Mouse (Mus musculus): ENCODE measurements at regions not wholly inside any gene's neighbourhood (a gene's known extent, or its start where the extent isn't known, plus 50 kb on each side); places are given as distances from the start of the nearest gene placed in this dataset.

DNA sequence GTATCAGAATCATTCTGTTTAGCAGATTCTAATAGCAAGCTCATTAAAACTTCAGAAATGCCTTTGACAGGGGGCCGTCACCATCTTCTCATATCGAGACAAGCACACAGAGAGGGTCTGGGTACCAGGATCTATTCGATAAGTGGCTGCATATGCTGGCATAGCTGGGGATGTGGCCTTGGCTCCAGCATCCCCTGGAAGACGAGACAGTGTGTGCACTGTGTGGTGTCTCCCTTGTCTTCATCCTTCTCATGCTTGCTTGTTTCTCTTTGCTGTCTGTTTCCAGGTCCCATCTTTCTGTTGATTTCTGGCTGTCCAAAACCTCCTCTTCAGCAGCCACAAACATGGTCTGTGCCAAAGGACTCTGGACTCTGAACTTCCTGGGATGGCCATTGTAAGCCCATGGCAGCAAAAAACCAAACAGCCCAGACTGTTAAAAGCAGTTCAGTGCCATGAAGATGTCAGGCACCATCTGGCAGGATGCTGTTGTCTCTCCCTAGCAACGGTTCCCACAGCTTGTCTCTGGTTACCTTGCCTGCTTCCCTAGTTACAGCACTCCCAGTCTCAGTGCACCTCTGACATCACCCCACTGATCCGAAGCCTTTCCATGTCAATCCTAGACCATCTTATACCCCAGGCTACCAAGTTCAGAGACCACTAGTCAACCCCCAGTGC is 56.5 kb downstream of the Kctd12 start:
- ATAC-seq (ENCODE audit: insufficient number of reproducible peaks, low FRiP score, low TSS enrichment): peak; percentile 96

DNA sequence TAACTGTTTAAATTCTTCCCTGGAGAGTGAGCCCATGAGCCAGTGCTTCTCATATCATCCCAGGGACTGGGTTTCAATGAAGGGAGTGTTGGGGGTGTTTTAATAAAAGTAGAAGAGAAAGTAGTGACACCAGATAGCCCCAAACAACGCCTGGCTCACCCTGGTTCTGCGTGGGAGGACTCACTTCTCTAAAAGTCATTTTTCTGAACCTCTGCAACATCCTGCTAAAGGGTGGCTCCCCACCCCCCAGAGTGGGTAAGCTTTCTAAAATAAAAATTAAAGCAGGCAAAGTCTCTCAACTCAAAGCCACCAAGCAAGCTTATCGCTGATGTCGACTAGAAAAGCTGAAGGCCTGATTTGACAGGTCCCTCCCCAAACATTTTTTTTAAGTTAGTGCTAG is 57.8 kb downstream of the Kctd12 start:
- ATAC-seq (ENCODE audit: insufficient number of reproducible peaks, low FRiP score, low TSS enrichment): no peak

DNA sequence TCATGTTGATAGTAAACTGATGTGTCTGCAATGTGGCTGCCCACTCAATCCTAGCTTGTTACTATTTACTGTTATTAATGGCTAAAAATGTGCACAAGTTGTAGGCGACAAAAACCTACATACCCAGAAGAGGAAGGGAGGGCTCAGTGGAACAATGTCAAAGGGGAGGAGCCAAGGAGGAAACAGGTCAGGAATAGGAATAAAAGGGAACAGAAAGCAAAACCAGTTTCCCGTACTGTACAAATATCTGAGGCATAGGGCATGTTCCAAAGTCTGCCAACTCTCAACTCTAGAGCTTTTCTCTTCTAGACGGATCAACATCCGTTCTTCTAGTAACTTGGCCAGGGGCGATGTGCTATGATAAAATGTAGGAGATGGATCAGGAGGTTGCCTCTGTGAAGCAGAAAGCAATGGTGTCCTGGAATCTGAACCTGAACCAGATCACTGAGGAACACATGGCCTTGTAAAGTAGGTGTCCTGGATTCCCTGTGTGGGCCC is 59.9 kb downstream of the Kctd12 start:
- ATAC-seq (ENCODE audit: insufficient number of reproducible peaks, low FRiP score, low TSS enrichment): no peak

DNA sequence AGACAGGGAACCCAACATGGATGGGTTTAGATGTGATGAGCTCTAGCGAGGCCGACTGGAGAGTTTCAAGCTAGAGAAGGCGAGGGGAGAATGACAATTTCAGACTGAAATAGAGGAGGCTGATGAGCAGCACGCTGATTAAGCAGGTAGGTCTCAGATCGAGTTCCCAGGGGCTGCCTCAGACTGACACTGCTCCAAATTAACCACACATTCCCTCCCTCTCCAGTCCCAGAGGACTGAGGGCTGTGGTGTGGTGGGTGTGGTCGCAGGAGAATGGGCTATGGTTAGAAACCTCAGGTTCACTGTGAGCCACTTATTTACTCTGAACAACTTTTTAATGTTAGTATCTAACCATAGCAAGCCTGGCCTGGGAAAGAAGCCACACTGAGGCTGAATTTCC is 62.0 kb downstream of the Kctd12 start:
- no peak for ATAC-seq (ENCODE audit: insufficient number of reproducible peaks, low FRiP score, low TSS enrichment)

DNA sequence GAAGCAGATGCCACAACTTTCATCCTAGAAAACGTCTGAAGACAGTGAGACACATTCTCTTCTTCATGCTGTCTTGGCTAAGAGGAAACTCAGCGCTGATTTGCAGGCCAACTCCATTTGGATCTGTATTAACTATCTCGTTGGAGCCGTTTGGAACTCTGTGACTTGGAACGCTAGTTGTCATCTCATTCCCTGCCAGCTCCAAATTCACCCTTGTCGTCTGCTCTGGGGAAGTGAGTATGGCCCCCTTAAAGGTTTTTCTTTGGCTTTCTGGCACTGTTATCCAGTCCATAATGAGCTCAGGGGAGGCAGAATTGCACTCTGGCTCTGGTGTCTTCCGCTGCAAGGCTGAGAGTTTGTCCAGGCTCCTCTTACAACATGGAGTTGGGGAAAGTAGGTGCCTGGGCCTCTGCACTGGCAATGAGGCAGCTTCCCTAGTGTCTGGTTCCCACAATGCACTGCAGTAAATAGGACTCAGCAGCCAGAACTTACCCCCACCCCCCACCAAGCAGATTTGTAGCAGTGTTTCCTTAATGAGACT is 63.1 kb downstream of the Kctd12 start:
- no peak for ATAC-seq (ENCODE audit: insufficient number of reproducible peaks, low FRiP score, low TSS enrichment)

DNA sequence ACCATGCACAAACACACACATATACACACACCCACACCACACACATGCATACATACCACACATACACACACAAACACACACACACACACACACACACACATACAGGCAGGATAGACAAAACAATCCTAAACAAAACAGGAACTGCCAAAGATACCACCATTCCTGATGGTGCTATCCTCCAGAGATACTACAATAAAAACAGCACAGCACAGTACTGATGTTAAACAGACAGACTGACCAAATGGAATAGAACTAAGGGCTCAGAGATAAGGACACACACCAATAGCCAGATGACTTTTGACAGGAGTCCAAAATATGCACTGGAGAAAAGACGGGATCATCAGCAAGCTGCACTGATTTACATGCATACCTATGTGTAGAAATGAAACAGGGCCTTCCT is 64.5 kb downstream of the Kctd12 start:
- no peak for ATAC-seq (ENCODE audit: insufficient number of reproducible peaks, low FRiP score, low TSS enrichment)

DNA sequence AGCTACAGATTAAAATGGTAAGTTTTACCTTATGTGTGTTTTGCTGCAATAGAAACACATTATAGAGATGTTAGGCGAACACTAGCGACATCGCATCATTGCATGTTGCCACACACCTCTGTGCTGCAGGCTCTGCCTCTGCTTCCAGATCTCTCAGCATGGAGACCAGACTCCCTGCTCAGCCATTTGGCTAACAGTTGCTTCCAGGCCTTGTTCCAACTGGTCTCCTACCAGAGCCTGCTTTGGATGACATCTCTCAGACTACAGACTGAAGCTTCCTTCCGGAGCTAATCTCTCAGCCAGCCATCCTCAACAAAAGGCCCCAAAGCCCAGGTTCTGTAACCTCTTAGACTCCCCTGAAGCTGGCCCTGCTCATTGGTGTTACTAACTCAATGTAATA is 66.5 kb downstream of the Kctd12 start:
- ATAC-seq (ENCODE audit: insufficient number of reproducible peaks, low FRiP score, low TSS enrichment): peak; percentile 81

DNA sequence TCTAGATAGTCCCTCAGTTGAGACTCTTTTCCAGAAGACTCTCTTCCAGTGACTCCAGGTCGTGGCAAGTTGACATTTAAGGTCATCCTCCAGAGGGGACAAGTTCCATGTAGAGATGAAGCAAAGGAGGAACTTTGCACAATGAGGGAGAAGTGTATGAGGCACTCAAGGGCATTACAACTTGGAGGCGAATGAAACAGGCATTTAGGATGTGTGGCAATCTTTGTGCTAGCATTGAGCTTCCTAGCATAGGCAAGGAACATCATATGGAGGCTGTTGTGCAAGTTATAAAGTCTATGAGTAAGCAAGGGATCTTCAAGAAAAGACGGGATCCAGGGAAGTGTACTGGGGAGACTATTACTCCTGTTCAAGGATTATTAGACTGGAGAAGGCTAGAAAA is 70.9 kb downstream of the Kctd12 start:
- no peak for ATAC-seq (ENCODE audit: insufficient number of reproducible peaks, low FRiP score, low TSS enrichment)

DNA sequence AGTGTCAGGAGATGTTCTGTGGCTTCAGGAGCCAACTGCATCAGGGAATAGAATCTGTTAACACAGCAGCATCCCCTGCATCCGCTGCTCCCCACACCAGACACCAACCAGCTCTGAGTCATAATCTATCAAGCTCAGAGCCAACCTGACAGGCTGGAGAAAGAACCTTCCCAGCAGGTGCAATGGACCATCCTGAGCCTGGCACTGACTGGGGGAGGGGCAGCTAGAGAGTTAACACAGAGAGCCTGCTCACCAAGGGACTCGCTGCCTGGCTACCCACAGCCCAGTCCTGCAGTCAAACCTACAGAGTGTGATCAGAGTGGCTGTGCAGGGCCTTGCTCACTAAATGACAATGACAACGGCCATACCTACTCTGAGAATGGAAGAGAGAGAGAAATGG is 73.4 kb downstream of the Kctd12 start:
- peak; percentile 81 for ATAC-seq (ENCODE audit: insufficient number of reproducible peaks, low FRiP score, low TSS enrichment)

DNA sequence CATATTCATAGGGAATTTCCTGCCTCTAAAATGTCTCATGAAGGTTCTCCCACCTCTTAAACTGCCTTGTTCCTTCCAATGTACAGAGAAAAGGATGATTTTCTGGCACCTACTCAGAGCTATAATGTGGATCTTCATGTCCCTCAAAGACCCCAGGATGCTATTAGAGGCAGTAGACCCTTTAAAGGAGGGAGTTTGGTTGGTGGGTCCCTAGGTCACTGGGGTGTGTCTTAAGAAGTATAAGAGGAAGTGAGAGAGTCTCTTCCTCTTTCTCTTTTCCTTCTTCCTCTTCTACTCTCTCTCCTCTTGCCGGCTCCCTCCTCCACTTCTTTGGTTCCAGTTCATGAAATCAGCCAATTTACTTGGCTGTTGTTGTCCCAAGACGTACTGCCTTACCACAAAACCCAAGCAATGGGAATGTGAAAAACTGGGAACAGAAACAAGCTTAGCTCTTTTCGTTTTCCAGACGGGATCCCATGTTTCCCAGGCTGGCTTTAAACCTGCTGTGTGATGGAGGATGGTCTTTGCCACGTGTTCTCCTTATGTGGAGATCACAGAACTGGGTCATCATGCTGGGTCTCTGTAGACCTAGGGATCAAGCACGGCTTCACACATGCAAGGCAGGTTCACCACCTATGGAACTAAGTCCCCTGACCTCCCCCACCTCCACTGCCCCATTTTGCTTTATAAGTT is 74.9 kb downstream of the Kctd12 start:
- no peak for ATAC-seq (ENCODE audit: insufficient number of reproducible peaks, low FRiP score, low TSS enrichment)

DNA sequence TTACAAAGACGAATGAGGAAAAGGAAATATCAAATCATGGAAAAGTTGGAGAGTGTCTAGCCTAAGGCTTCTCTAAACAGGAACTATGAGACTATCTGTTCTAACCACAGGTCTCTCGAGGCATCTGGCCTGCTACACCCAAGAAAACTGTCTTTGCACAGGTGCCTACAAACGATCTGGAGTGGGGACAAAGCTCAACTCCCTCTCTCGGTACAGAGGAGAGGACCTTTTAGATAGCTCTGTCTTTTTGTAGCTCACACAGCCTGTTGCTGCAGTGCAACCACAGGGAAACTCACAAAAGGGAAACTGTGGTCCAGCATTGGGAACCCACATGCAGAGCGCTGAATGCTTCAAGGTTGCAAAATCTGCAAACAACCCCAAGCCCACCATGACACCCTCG is 75.6 kb downstream of the Kctd12 start:
- no peak for ATAC-seq (ENCODE audit: insufficient number of reproducible peaks, low FRiP score, low TSS enrichment)

DNA sequence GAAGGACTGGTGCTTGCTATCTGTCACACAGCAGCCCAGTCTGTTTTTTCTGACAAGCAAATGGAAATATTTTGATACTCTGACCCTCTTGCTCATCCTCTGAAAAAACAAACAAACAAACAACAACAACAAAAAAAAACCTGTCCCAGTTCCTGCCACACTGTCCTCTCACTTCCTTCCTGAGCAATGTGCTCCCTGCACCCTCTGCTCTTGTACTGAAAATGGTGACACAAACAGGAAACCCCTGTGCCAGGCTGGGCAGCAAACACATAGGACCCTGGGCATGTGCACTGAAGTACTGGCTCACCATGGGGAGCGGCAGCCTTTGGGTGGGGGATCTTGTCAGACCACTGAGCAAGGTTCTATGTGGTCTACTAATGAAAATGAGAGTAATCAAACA is 76.2 kb downstream of the Kctd12 start:
- no peak for ATAC-seq (ENCODE audit: insufficient number of reproducible peaks, low FRiP score, low TSS enrichment)

DNA sequence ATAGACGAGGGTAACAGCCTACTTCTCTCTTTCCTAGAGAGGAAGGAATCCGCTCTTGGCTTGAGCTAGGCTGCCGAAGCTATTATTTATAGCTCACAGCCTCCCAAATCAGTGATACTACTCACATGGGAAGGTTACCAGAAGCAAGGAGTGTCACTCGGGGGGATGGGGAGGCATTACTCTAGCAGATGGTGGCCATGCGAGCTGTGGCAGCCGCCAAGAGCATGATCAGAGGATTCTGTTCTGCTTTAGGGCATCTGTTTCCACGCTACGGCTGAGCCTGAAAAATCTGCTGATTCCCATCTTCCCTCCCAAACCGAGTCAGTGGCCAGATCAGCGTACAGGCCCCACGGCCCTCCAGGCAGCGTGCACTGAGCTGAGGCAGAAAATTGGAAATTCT is 79.5 kb downstream of the Kctd12 start:
- peak; percentile 98 for ATAC-seq (ENCODE audit: insufficient number of reproducible peaks, low FRiP score, low TSS enrichment)

DNA sequence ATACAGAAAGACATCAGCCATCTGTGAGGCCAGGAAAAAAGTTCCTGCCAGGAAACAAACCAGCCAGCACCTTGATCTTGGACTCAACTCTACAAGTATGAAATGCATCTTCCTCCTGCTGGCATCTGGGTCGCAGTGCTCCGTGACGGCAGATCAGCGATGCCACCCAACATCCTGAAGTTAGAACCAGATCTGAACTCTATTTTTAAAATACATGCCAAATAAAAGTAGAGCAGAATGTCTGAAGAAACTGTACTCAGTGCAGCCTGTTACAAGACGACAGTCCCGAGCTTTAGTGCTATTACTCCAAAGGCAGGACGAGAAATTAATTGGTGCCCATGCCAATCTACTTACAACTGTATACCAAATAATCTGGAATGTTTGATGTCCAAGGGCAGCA is 80.2 kb downstream of the Kctd12 start:
- ATAC-seq (ENCODE audit: insufficient number of reproducible peaks, low FRiP score, low TSS enrichment): no peak

DNA sequence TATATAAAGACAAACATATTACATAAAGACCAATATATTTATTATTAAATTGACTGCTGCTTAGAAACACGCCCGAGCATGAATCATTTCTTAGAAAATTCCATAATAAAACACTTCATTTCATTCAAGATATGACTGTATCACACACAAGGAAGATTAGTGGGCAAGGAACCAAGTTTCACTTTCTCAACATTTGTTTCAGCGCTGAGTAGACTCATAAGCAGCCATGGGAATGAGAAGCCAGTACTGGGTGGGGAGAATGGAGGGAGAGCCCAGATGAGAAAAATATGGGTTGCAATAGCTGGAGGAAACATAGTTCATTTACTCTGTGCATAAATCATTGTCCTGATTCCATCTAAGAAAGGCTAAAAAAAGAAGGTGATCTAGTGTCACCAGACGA is 84.0 kb downstream of the Kctd12 start:
- ATAC-seq (ENCODE audit: insufficient number of reproducible peaks, low FRiP score, low TSS enrichment): no peak

DNA sequence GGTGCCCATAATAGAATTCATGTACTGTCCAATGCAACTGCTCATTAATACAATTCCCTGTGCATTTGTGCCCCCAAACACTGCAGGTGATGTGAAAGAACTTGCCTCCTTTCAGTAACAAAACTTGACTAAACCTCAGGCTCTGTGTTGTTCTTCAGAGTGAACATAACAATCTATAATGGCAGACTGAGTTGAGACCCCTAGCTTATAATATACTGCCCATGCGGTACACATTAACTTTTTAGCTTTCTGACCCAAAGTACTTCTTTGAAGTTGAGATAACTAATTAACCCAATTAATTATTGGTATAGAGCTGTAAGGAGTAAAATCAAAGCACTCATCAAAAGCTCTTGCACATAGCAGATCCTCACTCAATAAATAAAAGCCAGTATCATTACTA is 85.4 kb downstream of the Kctd12 start:
- no peak for ATAC-seq (ENCODE audit: insufficient number of reproducible peaks, low FRiP score, low TSS enrichment)

DNA sequence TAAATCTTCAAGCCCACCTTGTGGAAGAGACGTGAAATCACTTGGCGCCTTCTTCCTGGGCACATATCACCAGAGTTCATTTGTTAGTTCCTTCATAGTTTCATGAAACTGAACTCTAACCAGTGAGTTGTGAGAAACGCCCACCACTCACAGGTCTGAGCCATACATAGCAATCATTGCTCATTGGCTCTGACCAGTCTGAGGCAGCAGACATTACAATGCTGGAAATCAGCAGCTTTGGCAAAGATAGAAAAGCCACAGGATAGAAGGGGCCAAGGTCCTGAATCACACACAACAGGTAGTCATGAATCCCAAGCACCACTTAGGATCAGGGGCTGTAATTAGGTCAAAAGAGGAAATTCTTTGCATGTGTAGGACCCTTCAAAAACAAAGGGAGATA is 85.9 kb downstream of the Kctd12 start:
- no peak for ATAC-seq (ENCODE audit: insufficient number of reproducible peaks, low FRiP score, low TSS enrichment)

DNA sequence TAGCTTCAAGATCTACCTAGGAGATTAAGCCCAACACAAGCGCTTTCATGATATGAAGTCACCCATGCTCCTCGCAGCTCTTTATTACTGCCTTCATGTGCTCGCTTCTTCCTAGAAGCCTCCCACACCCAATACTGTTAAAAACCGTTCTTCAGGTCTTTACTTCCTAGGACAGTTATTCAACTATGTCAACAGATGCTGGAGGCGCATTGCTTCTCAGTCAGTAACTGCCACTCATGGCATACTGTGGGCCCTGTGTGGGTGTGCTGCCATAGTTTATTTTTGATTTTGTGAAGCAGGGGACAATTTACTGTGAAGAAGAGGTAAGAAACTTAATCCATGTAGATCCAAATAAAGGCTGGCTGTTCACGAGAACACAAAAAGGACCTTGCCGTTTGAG is 89.2 kb downstream of the Kctd12 start:
- no peak for ATAC-seq (ENCODE audit: insufficient number of reproducible peaks, low FRiP score, low TSS enrichment)

DNA sequence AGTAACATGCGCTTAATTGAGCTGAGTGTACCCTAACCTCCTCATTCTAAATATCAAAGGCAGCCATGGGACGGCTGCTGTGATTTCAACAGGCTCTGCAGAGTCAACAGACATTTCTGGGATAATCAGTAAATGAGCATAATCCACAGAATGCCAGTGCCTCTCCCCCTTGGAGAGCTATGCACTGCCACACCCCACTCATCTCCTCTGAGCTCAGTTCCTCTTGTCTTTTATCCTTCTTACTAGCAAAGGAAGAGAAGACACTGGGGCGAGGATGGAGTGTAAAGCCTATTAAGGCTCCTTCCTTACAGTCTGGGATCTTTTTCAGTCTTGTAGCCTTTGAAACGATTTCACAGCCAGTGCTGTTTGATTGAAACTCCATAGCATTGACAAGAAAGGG is 90.9 kb downstream of the Kctd12 start:
- no peak for ATAC-seq (ENCODE audit: insufficient number of reproducible peaks, low FRiP score, low TSS enrichment)

DNA sequence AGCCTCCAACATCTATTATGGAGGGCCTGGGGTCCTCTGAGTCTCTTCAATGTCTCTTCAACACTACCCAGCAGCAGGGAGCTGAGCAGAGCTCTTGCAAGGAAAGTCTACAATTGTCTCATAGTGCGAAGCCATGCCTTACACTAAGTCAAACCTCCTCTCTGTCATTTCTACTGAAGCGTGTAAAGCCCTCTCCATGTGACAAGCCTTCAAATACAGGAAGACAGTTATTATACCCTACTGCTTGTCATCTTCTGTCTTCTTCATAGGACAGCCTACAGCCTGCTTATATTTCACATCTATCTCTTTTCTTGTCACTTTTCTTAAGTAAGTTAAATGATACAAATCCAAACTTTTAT is 97.2 kb downstream of the Kctd12 start:
- no peak for ATAC-seq (ENCODE audit: insufficient number of reproducible peaks, low FRiP score, low TSS enrichment)

DNA sequence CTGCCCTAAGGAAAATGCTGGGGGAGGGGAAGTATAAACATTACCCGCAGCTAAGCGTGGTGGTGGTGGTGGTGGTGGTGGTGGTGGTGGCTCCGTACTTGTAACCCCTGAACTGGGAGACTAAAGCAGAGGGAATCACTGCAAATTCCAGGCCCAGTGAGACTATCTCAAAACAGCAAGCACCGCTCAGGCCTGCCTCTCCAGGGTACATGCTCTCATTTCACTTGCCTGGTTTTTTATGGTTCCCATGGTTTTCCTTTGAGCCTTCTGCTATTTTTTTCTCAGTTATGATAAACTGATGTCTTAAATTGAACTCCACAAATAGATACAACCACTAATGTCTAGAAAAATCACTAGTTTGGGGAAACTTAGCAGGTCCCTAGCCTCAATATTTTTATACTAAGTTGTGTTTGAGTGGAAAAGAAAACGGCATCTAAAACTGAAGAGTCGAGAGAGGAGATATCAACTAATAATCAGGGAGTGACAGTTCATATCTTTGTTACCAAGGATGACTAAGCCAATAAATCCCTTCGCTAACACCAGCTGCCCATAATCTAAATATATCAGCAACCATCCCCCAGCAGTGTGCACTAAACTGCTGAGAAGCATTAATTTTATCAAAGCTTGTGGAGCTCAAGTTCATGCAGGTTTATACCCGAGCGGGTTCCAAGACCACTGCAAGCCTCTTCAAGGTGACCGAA is 97.7 kb downstream of the Kctd12 start:
- ATAC-seq (ENCODE audit: insufficient number of reproducible peaks, low FRiP score, low TSS enrichment): no peak

Measured in cerebellum, adult (tissue).